Mouse (Mus musculus): ENCODE data around the gene Pcsk1.
A peak's percentile ranks its signal among the peaks of the same experiment; 100 is the strongest.

Pcsk1 gene

GRCm38 (mm10) chr13:75089721-75090410 is at the start of gene Pcsk1:
Gene Pcsk1 (plus strand): TSS chr13:75089826.
- DNase-seq (ENCODE audit: low spot score) = peak; percentile 24

- DNase-seq (ENCODE audit: low spot score) = no peak
These were observed 30.8 kb upstream of the Pcsk1 start for GRCm38 (mm10) chr13:75058818-75059217.

- no peak for DNase-seq (ENCODE audit: low spot score)
These were observed 25.7 kb upstream of the Pcsk1 start for GRCm38 (mm10) chr13:75063947-75064346.

GRCm38 (mm10) chr13:75088597-75088996 is 1.0 kb upstream of the Pcsk1 start:
- DNase-seq (ENCODE audit: low spot score) = no peak

GRCm38 (mm10) chr13:75090411-75090779 is 769 bp downstream of the Pcsk1 start:
- peak; percentile 20 for DNase-seq (ENCODE audit: low spot score)

GRCm38 (mm10) chr13:75091071-75091470 is 1.4 kb downstream of the Pcsk1 start:
- no peak for DNase-seq (ENCODE audit: low spot score)

- DNase-seq (ENCODE audit: low spot score) = no peak
These were observed 5.9 kb downstream of the Pcsk1 start for GRCm38 (mm10) chr13:75095487-75095886.

- DNase-seq (ENCODE audit: low spot score) = no peak
These were observed 23.5 kb downstream of the Pcsk1 start for GRCm38 (mm10) chr13:75113114-75113513.

- peak; percentile 8 for DNase-seq (ENCODE audit: low spot score)
These were observed 24.4 kb downstream of the Pcsk1 start for GRCm38 (mm10) chr13:75114007-75114424.

- no peak for DNase-seq (ENCODE audit: low spot score)
These were observed 25.2 kb downstream of the Pcsk1 start for GRCm38 (mm10) chr13:75114838-75115237.

- DNase-seq (ENCODE audit: low spot score) = no peak
These were observed 46.2 kb downstream of the Pcsk1 start for GRCm38 (mm10) chr13:75135833-75136232.

GRCm38 (mm10) chr13:75160661-75161060 is 71.0 kb downstream of the Pcsk1 start:
- no peak for DNase-seq (ENCODE audit: low spot score)

- peak; percentile 35 for DNase-seq (ENCODE audit: low spot score)
These were observed 73.8 kb downstream of the Pcsk1 start for GRCm38 (mm10) chr13:75163408-75163807.

Data from layer of hippocampus, adult 11-12 months (tissue).